Mouse (Mus musculus) ES-E14 (cell line): ENCODE measurements around the gene Cldn10.

ENCODE experiments used
- CHD2 ChIP-seq: IDR thresholded peaks from 2 replicates; pipeline ENCODE4 v1.6.1; 2014; ENCODE audit warnings: mild to moderate bottlenecking, low read depth, low read length, inconsistent platforms
- HCFC1 ChIP-seq: IDR thresholded peaks from 2 replicates; pipeline ENCODE4 v1.6.1; 2012; ENCODE audit warnings: low read length, inconsistent platforms, borderline replicate concordance; ENCODE audit not compliant: insufficient read depth
- MAFK ChIP-seq: IDR thresholded peaks from 2 replicates; pipeline ENCODE4 v1.6.1; 2014; ENCODE audit warnings: mild to moderate bottlenecking, low read depth, low read length, inconsistent platforms; ENCODE audit not compliant: insufficient read depth
- ZNF384 ChIP-seq: IDR thresholded peaks from 2 replicates; pipeline ENCODE4 v1.6.1; 2012; ENCODE audit warnings: low read depth, low read length, inconsistent platforms

GRCm38 (mm10) chr14:118782241-118782640 is 5.5 kb upstream of the Cldn10 start:
- TF ChIP-seq ZNF384 (no peak), CHD2 (no peak), MAFK (no peak), HCFC1 (no peak)
